ENCODE assay signal across 16 mouse cellular contexts in the genomic region with DNA sequence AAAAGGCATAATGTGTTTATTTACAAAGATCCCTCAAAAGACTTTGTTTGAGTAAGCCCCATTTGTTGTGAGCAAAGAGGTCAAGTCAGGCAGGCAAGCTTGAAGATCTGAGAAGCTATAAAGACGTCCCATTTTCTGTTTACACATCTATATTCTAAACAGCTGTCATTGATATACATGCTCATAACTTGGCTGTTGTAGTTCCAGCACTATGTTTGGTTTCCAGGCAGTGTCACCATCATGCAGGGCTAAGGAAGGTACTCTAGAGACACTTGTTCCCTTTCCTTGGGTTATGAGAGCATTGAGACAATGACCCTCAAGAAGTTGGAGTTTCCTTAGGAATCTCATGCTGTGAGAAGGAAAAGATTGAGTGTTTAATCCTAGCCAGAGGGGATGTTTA.
"Had no signal": no experiment of that assay in that cellular context is flagged by ENCODE, and none has a peak within 500 bp of the region (broad histone marks: within the 10 kb centered on the region; RNA-seq: fewer than 3 reads in every experiment).

No protein-coding gene starts in this region.

- H3K4me2 ChIP-seq: neural tube, embryonic 13.5 days; neural tube, embryonic 15.5 days; stomach, embryonic 15.5 days had no signal

- H3K27me3 ChIP-seq: neural tube, embryonic 13.5 days; neural tube, embryonic 15.5 days; stomach, embryonic 15.5 days had no signal

- DNase-seq: retina, postnatal 1 day; right cerebral cortex, adult 18-20 months; right cerebral cortex, postnatal 14 days; right cerebral cortex, postnatal 25 days; right cerebral cortex, postnatal 4 days; spleen, adult 18-20 months; thymus, adult 18-20 months; thymus, adult 2 months; thymus, postnatal 14 days; thymus, postnatal 25 days; thymus, postnatal 36 days; thymus, postnatal 4 days had no signal

- H3K9ac ChIP-seq: neural tube, embryonic 13.5 days; neural tube, embryonic 15.5 days; stomach, embryonic 15.5 days had no signal

- H3K9me3 ChIP-seq: neural tube, embryonic 13.5 days; neural tube, embryonic 15.5 days; stomach, embryonic 15.5 days had no signal

- H3K36me3 ChIP-seq: neural tube, embryonic 13.5 days; neural tube, embryonic 15.5 days; stomach, embryonic 15.5 days had no signal

- H3K4me3 ChIP-seq: neural tube, embryonic 13.5 days; neural tube, embryonic 15.5 days; stomach, embryonic 15.5 days had no signal

- H3K27ac ChIP-seq: neural tube, embryonic 13.5 days; neural tube, embryonic 15.5 days; stomach, embryonic 15.5 days; stomach, postnatal 0 days had no signal

- H3K4me1 ChIP-seq: neural tube, embryonic 13.5 days; neural tube, embryonic 15.5 days; stomach, embryonic 15.5 days had no signal
